Mouse (Mus musculus) kidney, adult 2 months (tissue): ENCODE measurements around the gene Slc44a5. TPM values are rescaled to one million over a fixed set of nuclear protein-coding genes. Genes with fewer than 3 reads are reported as not detected.

Source experiments
- DNase-seq: peaks from one replicate; pipeline ENCODE4 v3.0.0; 2021
- H3K27ac ChIP-seq: fragments of 200-500 bp; 2 replicates; pipeline ENCODE4 v1.5.1; 2012; ENCODE audit warnings: low read depth, low read length, control low read depth, inconsistent platforms; ENCODE audit not compliant: insufficient read depth
- H3K27me3 ChIP-seq: fragments of 200-500 bp; replicated peaks from 2 replicates; pipeline ENCODE4 v1.6.1; 2012; ENCODE audit warnings: mild to moderate bottlenecking, moderate library complexity, low read length, inconsistent platforms; ENCODE audit not compliant: control insufficient read depth, insufficient read depth
- H3K36me3 ChIP-seq: fragments of 200-500 bp; 2 replicates; pipeline ENCODE4 v1.6.1; 2012; ENCODE audit warnings: mild to moderate bottlenecking, moderate library complexity, low read length, inconsistent platforms; ENCODE audit not compliant: control insufficient read depth, insufficient read depth
- H3K4me1 ChIP-seq: fragments of 200-500 bp; 2 replicates; pipeline ENCODE4 v1.6.1; 2011; ENCODE audit warnings: low read length; ENCODE audit not compliant: control insufficient read depth, insufficient read depth
- H3K4me3 ChIP-seq: fragments of 200-500 bp; 2 replicates; pipeline ENCODE4 v1.5.1; 2011; ENCODE audit warnings: mild to moderate bottlenecking, low read depth, low read length, control low read depth; ENCODE audit not compliant: insufficient read depth
- CTCF ChIP-seq: fragments of 200-500 bp; conservative IDR thresholded peaks from 2 replicates; pipeline ENCODE4 v1.5.1; 2011; ENCODE audit warnings: low read depth, mild to moderate bottlenecking, control low read depth, low read length, moderate library complexity, mixed read lengths; ENCODE audit not compliant: insufficient read depth, insufficient read length
- POLR2A ChIP-seq: fragments of 200-500 bp; IDR thresholded peaks from one replicate; pipeline ENCODE4 v1.6.1; 2011; ENCODE audit warnings: low read depth, low read length, control low read depth
- WGBS: fragments of 180-500 bp; shearing (Covaris S2); methylation state at CpG from one replicate; pipeline ENCODE4 v1.1.7; 2018; 5-methylcytosine and 5-hydroxymethylcytosine counted together
- polyA plus RNA-seq: library from polyadenylated mRNA; depleted of rRNA; stranded (reverse); fragments of >200 nt; gene quantifications from 2 replicates; pipeline ENCODE4 v1.2.3, GENCODE M21; 2012; rRNA removed

The Slc44a5 gene
- 0.03 TPM in 1 of 2 replicates, not detected in the other for polyA plus RNA-seq

DNA sequence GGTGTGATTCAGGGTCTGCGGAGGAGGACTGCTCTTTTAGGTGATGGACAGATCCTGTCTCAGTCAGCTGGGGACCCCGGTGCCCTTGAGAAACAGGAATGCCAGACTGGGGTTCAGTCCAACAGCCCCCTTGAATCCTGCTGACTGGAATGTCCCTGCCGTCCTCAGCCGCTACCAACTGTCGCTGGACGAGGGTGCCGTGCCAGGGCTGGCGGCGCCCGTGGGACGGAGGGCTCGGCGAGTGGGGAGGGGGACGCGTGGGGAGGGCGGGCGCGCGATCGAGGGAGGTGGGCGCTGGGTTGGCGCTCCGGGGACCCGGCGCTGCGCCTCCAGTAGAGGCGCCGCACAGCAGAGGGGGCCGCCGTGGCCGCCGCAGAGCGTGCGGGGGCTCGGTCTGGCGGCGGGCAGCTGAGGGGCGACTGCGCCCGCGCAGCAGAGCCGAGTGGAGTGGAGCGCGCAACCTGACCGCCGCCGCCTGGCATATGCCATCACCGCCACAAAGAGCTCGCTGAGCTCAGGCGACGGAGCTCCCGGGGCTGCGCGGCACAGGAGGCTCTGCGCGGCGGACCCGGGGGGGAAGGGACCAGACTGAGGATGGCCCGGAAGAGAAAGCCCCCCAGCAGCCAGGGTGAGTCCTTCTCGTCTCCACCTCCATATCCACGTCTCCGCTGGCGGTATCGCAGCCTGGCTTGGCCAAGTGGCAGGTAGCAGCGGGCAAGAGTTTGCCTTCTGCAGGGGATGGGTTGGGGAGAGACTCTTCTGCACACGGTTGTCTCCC is at the start of gene Slc44a5:
Slc44a5 (plus strand) TSS at position 266 of the 778 bp plus-strand sequence.
- DNase-seq = no peak
- whole genome bisulfite sequencing = 2% methylated on average over 66 of the region's 66 CpGs
- no peak within 1 kb of the TSS for H3K27ac ChIP-seq
- H3K27me3 ChIP-seq = 0 out of 2 replicates have a peak, but pooled peaks cover 1% of the 10 kb centered on the region
- no peak within 1 kb of the TSS for H3K4me3 ChIP-seq
- no peaks in the 10 kb centered on the region for H3K36me3 ChIP-seq
- no peak for TF ChIP-seq CTCF
- no peak for TF ChIP-seq POLR2A
- 0 out of 2 replicates have a peak, but pooled peaks cover 2% of the 10 kb centered on the region for H3K4me1 ChIP-seq

DNA sequence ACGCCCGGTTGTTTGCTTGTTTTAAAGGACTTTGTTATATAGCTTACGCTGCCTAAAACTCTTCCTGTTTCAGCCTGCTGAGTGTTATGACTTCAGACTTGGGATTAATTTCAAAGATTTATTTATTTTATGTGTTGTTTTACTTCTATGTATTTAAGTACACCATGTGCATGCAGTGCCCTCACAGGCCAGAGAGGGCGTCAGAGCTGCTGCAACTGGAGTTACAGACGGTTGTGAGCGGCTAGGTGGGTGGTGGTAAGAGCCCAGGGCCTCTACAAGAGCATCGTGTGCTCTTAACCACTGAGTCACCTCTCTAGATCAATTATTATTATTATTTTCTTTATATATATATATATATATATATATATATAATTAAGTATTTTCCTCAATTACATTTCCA is 46.9 kb upstream of the Slc44a5 start:
- Histone ChIP-seq H3K27ac (no peak overlapping the region), H3K4me1 (no peaks in the 10 kb centered on the region), H3K4me3 (no peak overlapping the region), H3K36me3 (peaks cover 8% of the 10 kb centered on the region), H3K27me3 (no peaks in the 10 kb centered on the region)
- 87% methylated on average over 7 of the region's 7 CpGs for WGBS
- TF ChIP-seq POLR2A (no peak), CTCF (peak; percentile 24; the same call in 1 of the 2 replicates)
- DNase-seq = no peak

DNA sequence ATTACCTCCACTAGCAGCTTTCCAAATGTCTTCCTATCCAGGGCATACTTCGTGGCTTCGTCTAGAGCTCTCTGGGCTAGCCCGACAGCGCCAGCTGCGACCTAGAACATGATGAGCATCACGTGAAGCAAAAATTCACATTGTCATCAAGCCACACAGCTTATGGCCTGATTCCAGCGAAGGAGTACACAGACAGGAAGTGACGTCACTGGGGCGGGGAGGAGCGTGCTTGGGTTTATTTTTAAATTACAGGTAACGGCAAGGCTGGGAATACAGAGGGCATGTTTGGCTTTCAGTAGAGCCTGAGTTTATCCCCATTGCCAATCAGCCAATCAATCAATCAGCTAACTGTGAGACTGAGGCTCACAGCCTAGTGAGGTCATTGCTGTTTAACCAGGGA is 43.7 kb upstream of the Slc44a5 start:
- peaks cover 8% of the 10 kb centered on the region; the same call in 1 of the 2 replicates for H3K36me3 ChIP-seq
- H3K4me1 ChIP-seq = no peaks in the 10 kb centered on the region
- no peak for DNase-seq
- 83% methylated on average over 11 of the region's 11 CpGs for WGBS
- no peaks in the 10 kb centered on the region for H3K27me3 ChIP-seq
- no peak overlapping the region for H3K4me3 ChIP-seq
- TF ChIP-seq CTCF = no peak
- no peak overlapping the region for H3K27ac ChIP-seq

GRCm38 (mm10) chr3:153932461-153932860 is 40.8 kb upstream of the Slc44a5 start:
- Histone ChIP-seq H3K4me3 (no peak overlapping the region), H3K27ac (no peak overlapping the region), H3K36me3 (peaks cover 5% of the 10 kb centered on the region; the same call in 1 of the 2 replicates)

GRCm38 (mm10) chr3:153935878-153936277 is 37.4 kb upstream of the Slc44a5 start:
- WGBS = 56% methylated on average over 9 of the region's 9 CpGs
- Histone ChIP-seq H3K4me1 (peaks cover 3% of the 10 kb centered on the region; the same call in 1 of the 2 replicates), H3K27ac (no peak overlapping the region), H3K36me3 (peaks cover 5% of the 10 kb centered on the region), H3K27me3 (no peaks in the 10 kb centered on the region), H3K4me3 (no peak overlapping the region)
- no peak for DNase-seq
- TF ChIP-seq CTCF = no peak
- no peak for TF ChIP-seq POLR2A

More at GRCm38 (mm10) chr3:153932461-153932860, 40.8 kb upstream of the Slc44a5 start:
- no peak for TF ChIP-seq CTCF
- 92% methylated on average over 5 of the region's 5 CpGs for WGBS
- no peaks in the 10 kb centered on the region for H3K27me3 ChIP-seq
- DNase-seq = no peak
- peaks cover 3% of the 10 kb centered on the region; the same call in 1 of the 2 replicates for H3K4me1 ChIP-seq

DNA sequence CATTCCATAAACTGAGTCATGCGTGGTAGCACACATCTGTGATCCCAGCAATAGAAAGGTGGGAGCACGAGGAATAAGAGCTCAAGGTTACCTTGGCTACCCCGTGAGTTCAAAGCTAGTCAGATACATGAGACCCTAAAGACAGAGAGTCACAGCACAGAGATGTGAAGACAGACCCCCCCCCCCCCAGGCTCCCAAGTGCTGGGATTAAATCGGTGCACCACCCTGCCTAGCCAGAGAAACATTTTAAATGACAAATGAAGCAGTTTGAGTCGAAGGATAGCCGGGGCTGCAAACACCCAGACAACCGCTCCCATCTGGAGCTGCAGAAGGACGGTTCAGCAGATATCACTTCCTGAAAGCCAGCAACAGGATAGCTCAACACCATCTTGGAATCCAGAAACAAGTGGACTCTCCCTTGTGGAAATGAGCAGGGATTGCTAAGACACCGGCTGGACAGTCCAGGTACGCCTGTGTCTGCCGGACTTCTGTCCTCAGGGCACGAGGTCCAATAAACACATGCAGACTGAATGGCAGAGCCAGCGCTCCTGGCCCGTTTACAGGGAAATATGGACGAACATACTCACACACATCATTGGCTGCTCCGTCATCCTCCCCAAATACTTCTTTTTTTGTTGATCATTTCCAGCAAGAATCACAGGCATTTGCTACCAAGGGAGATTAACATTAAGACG is 36.0 kb upstream of the Slc44a5 start:
- whole genome bisulfite sequencing = 62% methylated on average over 17 of the region's 17 CpGs
- DNase-seq = peak; percentile 80
- no peak overlapping the region for H3K27ac ChIP-seq
- no peaks in the 10 kb centered on the region for H3K27me3 ChIP-seq
- H3K4me1 ChIP-seq = peaks cover 3% of the 10 kb centered on the region; the same call in 1 of the 2 replicates
- TF ChIP-seq CTCF (no peak), POLR2A (no peak)
- H3K36me3 ChIP-seq = peaks cover 5% of the 10 kb centered on the region
- H3K4me3 ChIP-seq = no peak overlapping the region

DNA sequence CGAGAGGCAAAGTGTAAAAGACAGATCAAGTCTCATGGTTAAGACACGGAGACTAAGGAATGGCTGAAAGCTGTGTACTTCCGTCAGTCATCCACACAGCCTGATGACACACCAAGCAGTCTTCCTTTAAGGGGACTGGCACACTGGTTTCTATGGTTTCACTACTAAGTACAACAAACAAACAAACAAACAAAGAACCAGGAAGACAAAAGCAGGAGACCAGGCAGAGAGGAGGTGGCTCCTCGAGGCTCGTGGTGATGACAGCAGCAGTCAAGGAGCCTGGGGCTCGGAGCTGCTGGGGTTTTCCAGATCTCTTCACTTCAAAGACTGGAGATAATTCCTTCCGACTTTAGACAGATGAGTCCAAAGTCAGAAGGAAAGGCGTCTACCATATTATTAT is 33.2 kb upstream of the Slc44a5 start:
- H3K27me3 ChIP-seq = no peaks in the 10 kb centered on the region
- 83% methylated on average over 8 of the region's 8 CpGs for WGBS
- peaks cover 3% of the 10 kb centered on the region for H3K36me3 ChIP-seq
- no peak for DNase-seq
- H3K4me1 ChIP-seq = peaks cover 10% of the 10 kb centered on the region
- TF ChIP-seq POLR2A (no peak), CTCF (no peak)
- no peak overlapping the region for H3K4me3 ChIP-seq
- no peak overlapping the region for H3K27ac ChIP-seq
